Mouse (Mus musculus): ENCODE results near the gene Mybphl. TPM values are rescaled to one million over a fixed set of nuclear protein-coding genes. Genes with fewer than 3 reads are reported as not detected.

Mybphl gene
- polyA plus RNA-seq, 1 experiment from 2014 or later: not detected

GRCm38 (mm10) chr3:108414857-108415830 lies 50.4 kb downstream of the Mybphl start, which contains the start of gene Celsr2:
Gene Celsr2, minus strand, starts transcription at chr3:108415552.
- no peak for TF ChIP-seq CTCF (IDR thresholded peaks at IDR 0.05; ENCODE audit: low read depth)
- H3K9me3 ChIP-seq (ENCODE audit: control insufficient read depth): no peaks in the 10 kb centered on the region
- H3K27ac ChIP-seq (ENCODE audit: low read depth, low read length): 0 out of 2 replicates have a peak within 1 kb of the TSS, but pooled peaks have one; percentile 23
- WGBS: 13% methylated on average over 47 of the region's 67 CpGs
- no peaks in the 10 kb centered on the region for H3K36me3 ChIP-seq (ENCODE audit: control insufficient read depth, insufficient read depth)
- peak; percentile 34 for ATAC-seq
- H3K4me1 ChIP-seq (replicated peaks; ENCODE audit: control insufficient read depth, insufficient read depth, low read length): peaks cover 7% of the 10 kb centered on the region; the same call in 1 of the 2 replicates
- peak within 1 kb of the TSS; percentile 100 for H3K4me2 ChIP-seq (replicated peaks; ENCODE audit: low read depth)
- H3K4me3 ChIP-seq (ENCODE audit: low read depth, low read length): peak within 1 kb of the TSS; percentile 53
- peak within 1 kb of the TSS; percentile 48 for H3K9ac ChIP-seq (ENCODE audit: low read depth, low read length)
- no peaks in the 10 kb centered on the region; the same call in 1 of the 2 replicates for H3K27me3 ChIP-seq (replicated peaks; ENCODE audit: control insufficient read depth, insufficient read depth, low read length)

DNA sequence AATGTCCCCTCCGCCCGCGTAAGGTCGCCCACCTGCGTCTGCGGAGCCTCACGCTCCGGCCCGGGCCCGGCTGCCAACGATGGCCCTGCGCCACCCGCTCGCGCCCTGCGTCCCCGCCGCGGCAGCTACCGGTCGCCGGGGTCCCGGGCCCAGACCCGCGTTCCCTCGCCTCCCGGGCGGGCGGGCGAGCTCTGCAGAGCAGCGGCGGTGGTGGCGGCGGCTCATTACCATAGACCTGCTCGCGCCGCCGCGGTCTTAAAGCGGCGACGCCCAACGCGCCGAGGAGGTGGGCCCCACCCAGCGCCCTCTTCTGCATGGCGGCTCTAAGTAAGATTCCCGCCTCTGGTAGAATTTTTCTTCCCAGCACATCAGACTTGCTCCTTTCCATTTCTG lies 51.1 kb downstream of the Mybphl start:
- no peaks in the 10 kb centered on the region for H3K9me3 ChIP-seq (ENCODE audit: control insufficient read depth)
- TF ChIP-seq CTCF (IDR thresholded peaks at IDR 0.05; ENCODE audit: low read depth): 0 out of 2 replicates have a peak, but pooled peaks have one; percentile 5
- H3K4me1 ChIP-seq (replicated peaks; ENCODE audit: control insufficient read depth, insufficient read depth, low read length): peaks cover 7% of the 10 kb centered on the region; the same call in 1 of the 2 replicates
- ATAC-seq: peak; percentile 79
- no peaks in the 10 kb centered on the region for H3K36me3 ChIP-seq (ENCODE audit: control insufficient read depth, insufficient read depth)
- H3K9ac ChIP-seq (ENCODE audit: low read depth, low read length): peak overlapping the region; percentile 48
- H3K4me2 ChIP-seq (replicated peaks; ENCODE audit: low read depth): peak overlapping the region; percentile 100
- no peaks in the 10 kb centered on the region; the same call in 1 of the 2 replicates for H3K27me3 ChIP-seq (replicated peaks; ENCODE audit: control insufficient read depth, insufficient read depth, low read length)
- WGBS: 0% methylated on average over 46 of the region's 48 CpGs
- peak overlapping the region; percentile 53 for H3K4me3 ChIP-seq (ENCODE audit: low read depth, low read length)
- H3K27ac ChIP-seq (ENCODE audit: low read depth, low read length): no peak overlapping the region

- TF ChIP-seq CTCF (IDR thresholded peaks at IDR 0.05; ENCODE audit: low read depth): no peak
- ATAC-seq: no peak
- Histone ChIP-seq H3K36me3 (ENCODE audit: control insufficient read depth, insufficient read depth) (peaks cover 24% of the 10 kb centered on the region), H3K9me3 (ENCODE audit: control insufficient read depth) (no peaks in the 10 kb centered on the region), H3K4me2 (replicated peaks; ENCODE audit: low read depth) (no peak overlapping the region), H3K4me3 (ENCODE audit: low read depth, low read length) (no peak overlapping the region), H3K27ac (ENCODE audit: low read depth, low read length) (no peak overlapping the region), H3K27me3 (replicated peaks; ENCODE audit: control insufficient read depth, insufficient read depth, low read length) (no peaks in the 10 kb centered on the region), H3K9ac (ENCODE audit: low read depth, low read length) (no peak overlapping the region), H3K4me1 (replicated peaks; ENCODE audit: control insufficient read depth, insufficient read depth, low read length) (no peaks in the 10 kb centered on the region)
- 49% methylated on average over 6 of the region's 6 CpGs for WGBS
Observed at GRCm38 (mm10) chr3:108423006-108423405, 58.3 kb downstream of the Mybphl start.

DNA sequence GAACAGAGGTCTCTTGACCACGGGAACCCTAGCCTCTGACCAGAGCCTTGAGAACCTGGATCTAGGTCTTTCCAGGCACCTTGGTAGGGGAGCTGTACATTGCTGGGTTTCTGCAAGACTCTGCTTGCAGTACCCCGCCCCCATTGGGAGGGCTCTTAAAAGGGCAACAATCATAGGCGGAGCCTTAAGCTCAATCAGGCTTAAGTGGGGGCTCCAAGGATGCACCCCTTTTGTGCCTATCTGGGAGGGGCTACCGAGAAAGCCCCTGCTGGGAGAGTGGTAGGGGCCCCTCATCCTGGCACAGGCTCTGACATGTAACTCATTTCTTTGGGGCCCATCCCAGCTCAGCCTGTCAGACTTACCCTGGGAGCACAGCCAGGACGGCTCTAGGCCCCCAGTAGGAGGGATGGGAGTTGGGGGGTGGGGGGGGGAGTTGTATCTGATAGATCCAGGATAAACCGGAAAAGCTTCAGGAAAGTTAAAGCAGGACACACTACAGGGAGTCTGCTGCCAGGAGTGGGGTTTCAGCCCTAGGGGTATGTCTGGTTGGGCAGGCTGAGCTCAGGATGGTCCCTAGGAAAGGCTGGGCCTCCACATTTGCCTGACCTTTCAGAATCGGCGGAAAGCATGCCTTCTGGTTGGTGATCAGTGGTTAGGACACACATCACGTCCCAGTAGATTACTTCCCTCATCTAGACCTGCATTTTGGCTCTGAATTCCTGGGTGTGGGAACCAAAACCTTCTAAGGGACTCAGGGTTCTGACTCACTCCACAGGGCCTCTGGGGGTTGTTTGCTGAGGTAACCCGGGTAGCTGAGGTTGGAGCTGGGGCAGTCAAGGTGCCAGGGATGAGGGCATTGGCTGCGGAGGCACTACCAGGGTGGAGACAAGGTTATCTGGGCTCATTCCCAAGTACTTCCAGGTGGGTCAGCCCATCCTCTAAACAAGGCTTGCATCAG lies 59.4 kb downstream of the Mybphl start:
- H3K4me3 ChIP-seq (ENCODE audit: low read depth, low read length): no peak overlapping the region
- ATAC-seq: peak; percentile 35; the same call in 1 of the 2 replicates
- TF ChIP-seq CTCF (IDR thresholded peaks at IDR 0.05; ENCODE audit: low read depth): no peak
- H3K27ac ChIP-seq (ENCODE audit: low read depth, low read length): no peak overlapping the region
- H3K27me3 ChIP-seq (replicated peaks; ENCODE audit: control insufficient read depth, insufficient read depth, low read length): no peaks in the 10 kb centered on the region
- no peaks in the 10 kb centered on the region for H3K9me3 ChIP-seq (ENCODE audit: control insufficient read depth)
- H3K36me3 ChIP-seq (ENCODE audit: control insufficient read depth, insufficient read depth): peaks cover 35% of the 10 kb centered on the region
- no peak overlapping the region; the same call in 1 of the 2 replicates for H3K4me2 ChIP-seq (replicated peaks; ENCODE audit: low read depth)
- 26% methylated on average over 11 of the region's 11 CpGs for WGBS
- H3K4me1 ChIP-seq (replicated peaks; ENCODE audit: control insufficient read depth, insufficient read depth, low read length): no peaks in the 10 kb centered on the region
- no peak overlapping the region for H3K9ac ChIP-seq (ENCODE audit: low read depth, low read length)

- Histone ChIP-seq H3K9ac (ENCODE audit: low read depth, low read length) (no peak overlapping the region), H3K4me1 (replicated peaks; ENCODE audit: control insufficient read depth, insufficient read depth, low read length) (no peaks in the 10 kb centered on the region), H3K4me3 (ENCODE audit: low read depth, low read length) (no peak overlapping the region), H3K4me2 (replicated peaks; ENCODE audit: low read depth) (no peak overlapping the region), H3K9me3 (ENCODE audit: control insufficient read depth) (no peaks in the 10 kb centered on the region), H3K27me3 (replicated peaks; ENCODE audit: control insufficient read depth, insufficient read depth, low read length) (no peaks in the 10 kb centered on the region), H3K27ac (ENCODE audit: low read depth, low read length) (no peak overlapping the region), H3K36me3 (ENCODE audit: control insufficient read depth, insufficient read depth) (peaks cover 43% of the 10 kb centered on the region)
- no peak for TF ChIP-seq CTCF (IDR thresholded peaks at IDR 0.05; ENCODE audit: low read depth)
- WGBS: 79% methylated on average over 7 of the region's 7 CpGs
- no peak for ATAC-seq
Observed at GRCm38 (mm10) chr3:108424944-108425623, 60.4 kb downstream of the Mybphl start.

Data from intestine, postnatal 0 days (tissue).